Mouse (Mus musculus) olfactory bulb, adult 2 months (tissue): Measurements from ENCODE around the gene Snd1.

Experiments used
- CTCF ChIP-seq: fragments of 200-500 bp; IDR thresholded peaks from 2 replicates; pipeline ENCODE4 v1.5.1; 2012; ENCODE audit warnings: low read depth, mild to moderate bottlenecking, low read length, moderate library complexity; ENCODE audit not compliant: insufficient read depth
- POLR2A ChIP-seq: fragments of 200-500 bp; IDR thresholded peaks from 2 replicates; pipeline ENCODE4 v1.6.1; 2012; ENCODE audit warnings: mild to moderate bottlenecking, low read depth, low read length, moderate library complexity; ENCODE audit not compliant: insufficient read depth

DNA sequence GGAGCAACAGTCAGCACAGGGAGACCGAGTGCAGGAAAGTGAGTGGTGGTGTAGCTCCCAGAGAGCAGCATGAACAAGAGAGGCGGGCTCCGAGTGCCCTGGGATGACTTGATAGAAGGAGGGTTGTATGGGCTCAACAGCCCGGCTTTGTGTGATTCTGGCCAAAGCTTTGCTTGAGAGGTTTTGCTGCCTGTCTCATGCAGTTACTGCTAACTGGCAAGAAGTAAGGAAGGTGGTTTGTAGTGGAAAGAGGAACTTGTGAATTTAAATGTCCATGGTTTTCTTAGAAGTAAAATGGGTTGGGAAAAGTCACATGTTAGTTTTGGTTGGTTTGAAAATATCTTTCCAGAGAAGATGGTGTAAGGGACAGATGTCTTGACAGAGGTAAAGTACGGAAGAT, 15.7 kb downstream of the Snd1 start:
- TF ChIP-seq CTCF = no peak
- TF ChIP-seq POLR2A = no peak
